Mouse (Mus musculus) brown adipose tissue, adult 24 weeks (tissue): ENCODE results near the gene Lamc1. TPM values are rescaled to one million over a fixed set of nuclear protein-coding genes. Genes with fewer than 3 reads are reported as not detected.
A peak's percentile ranks its signal among the peaks of the same experiment; 100 is the strongest.

Source experiments
- H3K27ac ChIP-seq: fragments of 200-500 bp; replicated peaks from 2 replicates; pipeline ENCODE4 v1.5.1; 2012; ENCODE audit warnings: low read depth, mild to moderate bottlenecking, low read length
- H3K4me1 ChIP-seq: fragments of 200-500 bp; 2 replicates; pipeline ENCODE4 v1.6.1; 2012; ENCODE audit warnings: low read length, mixed read lengths; ENCODE audit not compliant: control insufficient read depth, insufficient read depth, insufficient read length
- H3K4me3 ChIP-seq: fragments of 200-500 bp; 2 replicates; pipeline ENCODE4 v1.5.1; 2012; ENCODE audit warnings: low read depth, mild to moderate bottlenecking, low read length, moderate library complexity; ENCODE audit not compliant: insufficient read depth
- polyA plus RNA-seq: library from polyadenylated mRNA; stranded (reverse); fragments of >200 nt; gene quantifications from 2 replicates; pipeline ENCODE4 v1.2.4, GENCODE M21; 2012; ENCODE audit not compliant: missing spikeins, insufficient read depth, insufficient read length

Lamc1 gene
- polyA plus RNA-seq, 1 experiment: 47.1 TPM

DNA sequence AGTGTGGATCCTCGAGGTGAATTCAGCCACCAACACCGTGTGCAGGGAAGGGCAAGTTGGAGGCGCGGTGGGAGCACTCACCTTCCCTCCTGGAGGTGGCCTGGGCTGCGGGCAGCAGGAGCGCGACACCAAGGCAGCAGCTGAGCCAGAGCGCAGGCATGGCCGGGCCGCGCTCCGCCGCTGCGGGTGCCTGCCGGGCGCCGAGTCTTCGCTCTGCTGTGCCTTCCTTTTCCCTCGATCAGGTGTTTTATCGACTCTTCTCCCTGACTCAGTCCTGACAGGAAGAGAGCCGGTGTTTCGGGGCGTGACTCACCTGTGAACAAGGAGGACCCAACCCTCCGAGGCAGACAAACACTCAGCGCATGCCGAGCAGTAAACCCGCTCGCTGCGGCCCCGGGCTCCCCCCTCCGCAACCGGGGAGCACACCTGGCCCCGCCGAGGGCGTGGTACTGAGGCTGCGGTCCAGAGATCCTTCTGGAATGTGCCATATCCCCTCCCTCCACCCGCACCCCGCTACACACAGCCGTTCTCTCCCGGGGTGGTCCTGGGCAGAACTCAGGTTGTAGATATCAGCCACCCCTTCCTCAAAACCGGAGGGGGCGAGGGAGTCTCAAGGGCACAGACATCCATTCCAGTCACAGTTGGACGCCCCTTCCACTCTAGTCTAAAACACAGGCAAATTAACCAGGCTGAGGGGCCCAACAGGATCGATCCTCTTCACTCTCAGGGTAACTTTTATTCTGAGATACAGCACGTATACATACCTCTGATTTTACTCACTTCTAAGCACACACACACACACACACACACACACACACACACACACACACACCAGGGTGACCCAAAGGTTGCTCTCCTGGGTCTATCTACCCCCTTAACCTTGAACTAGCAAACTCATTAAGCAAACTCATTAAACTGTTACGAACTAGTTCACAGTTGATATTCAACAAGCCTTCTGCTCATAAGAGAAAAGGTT lies 146.5 kb downstream of the Lamc1 start, which contains the start of gene Lamc2:
Gene Lamc2, minus strand, starts transcription at position 620 of the 976 bp plus-strand sequence.
- peak within 1 kb of the TSS; percentile 47 for H3K4me3 ChIP-seq
- no peaks in the 10 kb centered on the region for H3K4me1 ChIP-seq
- no peak within 1 kb of the TSS for H3K27ac ChIP-seq

DNA sequence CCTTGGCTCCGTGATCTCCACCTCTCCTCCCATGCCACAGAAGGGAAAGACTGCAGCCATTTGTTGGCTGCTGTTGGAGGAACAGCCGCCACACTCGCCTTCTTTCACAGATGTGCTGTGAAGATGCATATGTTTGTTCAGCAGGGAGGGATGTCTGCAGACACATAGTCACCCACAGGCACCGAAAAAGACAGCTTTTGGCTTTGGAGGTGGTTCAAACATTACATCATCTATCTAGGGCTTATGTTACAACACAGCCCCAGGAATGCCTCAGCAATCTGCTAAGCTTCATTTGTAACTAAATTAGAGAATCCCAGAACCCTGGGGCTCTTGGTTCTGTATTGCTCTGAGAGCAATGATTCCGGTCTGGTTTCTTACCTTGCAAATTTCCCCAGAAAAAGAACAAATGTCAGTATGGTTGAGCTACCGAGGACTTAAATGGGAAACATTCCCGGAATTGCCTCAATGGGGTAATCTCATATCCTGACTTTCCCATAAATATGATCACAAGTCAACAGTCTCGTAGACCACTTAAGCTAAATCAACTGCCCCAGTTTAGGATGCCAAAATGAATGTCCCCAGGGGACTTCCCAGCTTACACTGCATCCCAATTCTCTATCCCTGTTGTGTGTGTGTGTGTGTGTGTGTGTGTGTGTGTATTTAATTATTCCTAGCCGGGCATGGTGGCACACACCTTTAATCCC lies 151.8 kb downstream of the Lamc1 start:
- Histone ChIP-seq H3K4me1 (no peaks in the 10 kb centered on the region), H3K4me3 (no peak overlapping the region), H3K27ac (peak overlapping the region; percentile 78)

DNA sequence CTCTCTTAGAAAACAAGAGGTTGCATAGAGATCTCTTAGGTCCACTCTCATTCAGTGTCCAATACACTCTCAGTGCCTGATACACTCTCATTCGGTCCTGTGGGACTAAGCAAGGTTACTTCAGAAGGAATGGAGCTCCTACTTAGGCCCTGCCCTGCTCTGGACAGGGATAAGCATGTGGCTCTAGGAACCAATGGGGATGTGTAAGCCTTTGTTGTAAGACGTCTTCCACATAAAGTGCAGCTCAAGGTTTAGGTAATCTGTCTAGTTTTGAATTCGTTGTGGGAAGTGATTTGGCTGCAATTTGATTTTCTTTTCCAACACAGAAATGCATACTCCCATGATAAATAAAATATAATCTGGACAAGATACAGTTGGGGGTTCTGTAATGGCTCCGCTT lies 152.4 kb downstream of the Lamc1 start:
- Histone ChIP-seq H3K4me3 (no peak overlapping the region), H3K27ac (no peak overlapping the region), H3K4me1 (no peaks in the 10 kb centered on the region)

DNA sequence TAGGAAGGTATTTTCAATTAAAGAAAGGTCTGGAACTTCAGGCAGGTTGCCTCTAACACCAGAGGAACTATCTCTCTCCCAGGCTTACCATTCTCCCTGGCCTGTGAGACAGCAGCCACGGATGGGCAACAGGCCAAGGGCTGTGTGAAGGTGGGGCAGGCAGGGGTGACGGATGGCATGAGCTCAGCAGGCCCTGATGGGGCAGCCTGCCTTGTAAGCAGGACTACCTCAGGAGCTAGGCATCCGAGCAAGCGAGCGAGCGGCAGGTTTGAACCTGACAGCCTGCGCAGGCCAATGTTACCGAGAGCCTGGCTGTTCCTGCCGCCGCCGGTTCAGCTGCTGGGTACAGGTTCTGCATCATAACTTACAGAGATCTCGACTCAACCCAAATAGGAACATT lies 157.8 kb downstream of the Lamc1 start:
- no peak overlapping the region for H3K27ac ChIP-seq
- no peak overlapping the region for H3K4me3 ChIP-seq
- no peaks in the 10 kb centered on the region for H3K4me1 ChIP-seq

DNA sequence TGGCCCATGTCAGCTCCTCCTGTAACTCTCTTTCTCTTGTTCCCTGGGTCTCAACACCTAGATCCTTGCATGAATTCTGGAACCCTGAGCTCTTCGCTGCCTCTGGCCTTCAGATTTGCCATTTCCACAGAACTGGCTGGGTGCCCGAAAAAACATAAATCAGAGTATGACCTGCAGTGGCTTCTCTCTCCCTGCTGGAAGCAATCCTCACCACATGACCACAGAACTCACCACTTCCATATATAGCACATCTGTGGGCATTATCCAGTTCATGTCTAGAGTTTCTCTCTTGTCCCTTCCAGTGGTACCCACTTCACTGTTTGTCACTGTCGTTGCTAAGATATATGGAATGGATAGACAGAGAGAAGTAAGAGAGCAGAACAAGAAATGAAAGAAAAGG lies 159.3 kb downstream of the Lamc1 start:
- Histone ChIP-seq H3K4me1 (no peaks in the 10 kb centered on the region), H3K27ac (no peak overlapping the region), H3K4me3 (no peak overlapping the region)

DNA sequence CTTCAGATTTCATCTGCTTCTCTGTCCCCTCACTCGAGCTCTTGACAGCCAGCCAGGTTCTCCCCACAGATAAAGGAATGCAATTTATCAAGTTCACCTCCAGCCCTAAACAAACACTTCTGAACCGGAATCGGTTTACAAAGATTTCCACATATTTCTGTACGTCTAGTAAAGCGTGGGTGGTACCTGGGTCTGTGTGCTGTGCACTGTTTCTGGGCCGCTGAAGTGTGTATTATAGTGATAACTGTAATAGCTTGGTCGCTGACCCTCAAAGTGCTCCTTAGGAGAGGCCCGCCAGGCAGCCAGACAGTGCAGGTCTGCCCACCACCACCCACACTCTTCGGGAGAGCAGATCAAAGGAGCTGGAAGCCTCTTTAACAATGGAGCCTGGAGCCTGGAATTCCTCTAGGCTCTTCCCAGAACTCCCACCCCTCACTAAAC lies 160.3 kb downstream of the Lamc1 start:
- no peak overlapping the region for H3K27ac ChIP-seq
- no peak overlapping the region for H3K4me3 ChIP-seq
- no peaks in the 10 kb centered on the region for H3K4me1 ChIP-seq

DNA sequence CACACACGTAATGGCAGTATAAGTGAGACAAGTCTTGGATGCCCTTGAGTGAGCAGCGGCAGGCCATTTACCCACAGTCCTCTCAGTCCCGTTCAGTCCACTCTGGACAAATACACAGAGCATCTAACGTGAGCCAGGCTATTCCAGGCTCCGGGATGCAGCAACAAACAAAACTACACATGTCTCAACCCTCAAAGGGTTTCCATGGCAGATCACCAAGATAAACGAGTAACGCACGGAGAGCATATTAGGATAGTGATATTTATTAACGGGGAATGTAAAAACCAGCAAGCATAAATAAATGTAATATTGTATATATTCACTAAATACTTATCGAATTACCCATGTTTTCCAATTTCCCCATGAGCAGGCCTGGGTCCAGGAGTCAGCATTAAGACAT lies 161.6 kb downstream of the Lamc1 start:
- H3K4me1 ChIP-seq: no peaks in the 10 kb centered on the region
- no peak overlapping the region for H3K4me3 ChIP-seq
- no peak overlapping the region for H3K27ac ChIP-seq

Other genes with a start within 250 kb of the Lamc1 start
- 0.21 and 1.7 TPM in 2 replicates for gene Lamc2, start 146.3 kb downstream of the Lamc1 start, polyA plus RNA-seq
- gene Shcbp1l, start 92.4 kb upstream of the Lamc1 start, polyA plus RNA-seq: not detected in 2 replicates
- 32.7 and 34.6 TPM in 2 replicates for gene Dhx9, start 154.9 kb upstream of the Lamc1 start, polyA plus RNA-seq
- gene Npl, start 217.3 kb upstream of the Lamc1 start, polyA plus RNA-seq: 1.2 and 1.5 TPM in 2 replicates